Mouse (Mus musculus) heart, embryonic 15.5 days (tissue): ENCODE data around the gene Stat5a. TPM values are rescaled to one million over a fixed set of nuclear protein-coding genes. Genes with fewer than 3 reads are reported as not detected.

ENCODE experiments used
- ATAC-seq: fragments of 200-750 bp; cut with Nextera tagmentation; replicated peaks from 2 replicates; pipeline ENCODE4 v1.8.0; 2017; ENCODE audit warnings: low read depth, moderate TSS enrichment; ENCODE audit not compliant: insufficient number of reproducible peaks, insufficient read depth, low FRiP score
- H3K27ac ChIP-seq: fragments of 300-500 bp; sonication (generic); 2 replicates; pipeline ENCODE4 v1.5.1; 2015; ENCODE audit warnings: mild to moderate bottlenecking, inconsistent platforms
- H3K27me3 ChIP-seq: fragments of 300-500 bp; sonication (generic); 2 replicates; pipeline ENCODE4 v1.6.1; 2015; ENCODE audit warnings: inconsistent platforms
- H3K36me3 ChIP-seq: fragments of 300-500 bp; sonication (generic); 2 replicates; pipeline ENCODE4 v1.6.1; 2015; ENCODE audit warnings: mild to moderate bottlenecking, inconsistent platforms
- H3K4me1 ChIP-seq: fragments of 300-500 bp; sonication (generic); replicated peaks from 2 replicates; pipeline ENCODE4 v1.6.1; 2015; ENCODE audit warnings: inconsistent platforms
- H3K4me2 ChIP-seq: fragments of 300-500 bp; sonication (generic); 2 replicates; pipeline ENCODE4 v1.6.1; 2015; ENCODE audit warnings: inconsistent platforms, mild to moderate bottlenecking, moderate library complexity
- H3K4me3 ChIP-seq: fragments of 300-500 bp; sonication (generic); 2 replicates; pipeline ENCODE4 v1.5.1; 2015; ENCODE audit warnings: mild to moderate bottlenecking, inconsistent platforms
- H3K9ac ChIP-seq: fragments of 300-500 bp; sonication (generic); 2 replicates; pipeline ENCODE4 v1.6.1; 2015; ENCODE audit warnings: mild to moderate bottlenecking, inconsistent platforms
- H3K9me3 ChIP-seq: fragments of 300-500 bp; sonication (generic); replicated peaks from 2 replicates; pipeline ENCODE4 v1.6.1; 2016; ENCODE audit warnings: inconsistent platforms
- WGBS: fragments of 180-500 bp; shearing (Covaris S2); methylation state at CpG from one replicate; pipeline ENCODE4 v1.1.7; 2015; ENCODE audit warnings: mixed read lengths; 5-methylcytosine and 5-hydroxymethylcytosine counted together
- polyA plus RNA-seq: library from polyadenylated mRNA; unstranded; fragments of >200 nt; fragmentation: Nextera tagmentation; extraction: Ambion mirVana; gene quantifications from 2 replicates; pipeline ENCODE4 v1.2.1, GENCODE M21; 2015

The Stat5a gene
- polyA plus RNA-seq, 1 experiment from 2014 or later, result 6.1 TPM

DNA sequence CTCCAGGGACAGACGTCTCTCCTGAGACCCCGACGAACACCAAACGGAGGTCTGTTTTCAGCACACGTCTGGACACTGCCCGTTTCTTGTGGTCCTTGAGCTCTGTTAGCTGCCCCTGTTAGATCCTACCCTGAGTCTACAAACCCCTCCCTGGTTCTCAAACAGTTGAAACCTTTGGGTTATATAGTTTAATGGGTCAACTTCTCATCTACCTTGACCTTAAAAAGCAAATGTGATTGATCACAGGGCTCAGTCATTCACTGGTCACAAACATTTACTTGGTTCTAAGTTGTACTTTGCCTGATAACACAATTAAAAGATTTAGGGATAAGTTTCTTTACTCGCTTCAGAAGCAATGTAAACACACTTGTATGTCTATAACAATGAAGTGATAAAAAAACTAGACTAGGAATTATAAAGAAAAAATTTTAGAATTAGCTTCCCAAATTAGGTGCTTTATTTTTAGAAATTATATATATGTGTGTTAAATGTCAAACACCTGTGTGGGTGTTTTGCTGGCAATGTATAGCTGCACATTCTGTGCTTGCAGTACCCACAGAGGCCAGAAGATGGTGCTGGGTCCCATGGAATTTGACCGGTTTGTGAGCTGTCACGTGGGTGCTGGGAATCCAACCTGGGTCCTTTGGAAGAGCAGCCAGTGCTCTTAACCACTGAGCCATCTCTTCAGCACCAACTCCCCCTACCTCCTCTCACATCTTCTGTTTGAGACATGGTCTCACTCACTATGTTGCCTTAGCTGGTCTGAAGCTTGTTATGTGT is 22.0 kb upstream of the Stat5a start:
- H3K4me1 ChIP-seq, result peaks cover 18% of the 10 kb centered on the region
- no peak for ATAC-seq
- H3K4me2 ChIP-seq, result no peak overlapping the region
- H3K36me3 ChIP-seq, result no peaks in the 10 kb centered on the region
- no peak overlapping the region for H3K27ac ChIP-seq
- H3K9ac ChIP-seq, result no peak overlapping the region
- H3K27me3 ChIP-seq, result no peaks in the 10 kb centered on the region
- WGBS, result 81% methylated on average over 9 of the region's 9 CpGs
- H3K9me3 ChIP-seq, result 0 out of 2 replicates have a peak, but pooled peaks cover 3% of the 10 kb centered on the region
- no peak overlapping the region for H3K4me3 ChIP-seq

GRCm38 (mm10) chr11:100838894-100839293 is 20.3 kb upstream of the Stat5a start:
- ATAC-seq, result no peak
- H3K36me3 ChIP-seq, result no peaks in the 10 kb centered on the region
- 87% methylated on average over 9 of the region's 9 CpGs for WGBS

DNA sequence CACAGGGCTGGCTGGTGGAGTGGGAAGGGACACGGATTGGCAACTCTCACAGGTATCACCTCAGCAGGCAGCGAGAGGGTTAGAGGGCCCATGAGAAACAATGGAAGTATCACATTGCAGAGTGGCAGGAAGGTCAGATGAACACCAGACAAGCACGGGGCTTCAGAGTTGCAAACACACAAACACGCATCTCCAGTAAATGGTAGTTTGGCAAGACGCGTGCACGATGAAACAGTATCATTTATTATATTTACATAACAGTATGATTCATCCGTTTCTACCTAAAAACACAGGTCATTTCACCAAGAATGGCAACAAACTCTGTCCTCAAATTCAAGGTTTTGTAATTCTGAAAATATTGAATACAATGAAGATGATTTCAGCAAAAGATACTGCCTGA is 19.6 kb upstream of the Stat5a start:
- ATAC-seq, result no peak
- H3K27ac ChIP-seq, result no peak overlapping the region
- no peaks in the 10 kb centered on the region for H3K27me3 ChIP-seq
- no peak overlapping the region for H3K4me2 ChIP-seq
- WGBS, result 57% methylated on average over 8 of the region's 8 CpGs
- H3K36me3 ChIP-seq, result no peaks in the 10 kb centered on the region
- no peak overlapping the region for H3K4me3 ChIP-seq
- no peak overlapping the region for H3K9ac ChIP-seq
- peaks cover 16% of the 10 kb centered on the region for H3K4me1 ChIP-seq
- H3K9me3 ChIP-seq, result 0 out of 2 replicates have a peak, but pooled peaks cover 3% of the 10 kb centered on the region

More at GRCm38 (mm10) chr11:100838894-100839293, 20.3 kb upstream of the Stat5a start:
- 0 out of 2 replicates have a peak, but pooled peaks cover 3% of the 10 kb centered on the region for H3K9me3 ChIP-seq
- H3K4me1 ChIP-seq, result peaks cover 13% of the 10 kb centered on the region
- H3K27ac ChIP-seq, result no peak overlapping the region
- H3K4me2 ChIP-seq, result no peak overlapping the region
- H3K27me3 ChIP-seq, result no peaks in the 10 kb centered on the region
- no peak overlapping the region for H3K4me3 ChIP-seq
- H3K9ac ChIP-seq, result no peak overlapping the region

DNA sequence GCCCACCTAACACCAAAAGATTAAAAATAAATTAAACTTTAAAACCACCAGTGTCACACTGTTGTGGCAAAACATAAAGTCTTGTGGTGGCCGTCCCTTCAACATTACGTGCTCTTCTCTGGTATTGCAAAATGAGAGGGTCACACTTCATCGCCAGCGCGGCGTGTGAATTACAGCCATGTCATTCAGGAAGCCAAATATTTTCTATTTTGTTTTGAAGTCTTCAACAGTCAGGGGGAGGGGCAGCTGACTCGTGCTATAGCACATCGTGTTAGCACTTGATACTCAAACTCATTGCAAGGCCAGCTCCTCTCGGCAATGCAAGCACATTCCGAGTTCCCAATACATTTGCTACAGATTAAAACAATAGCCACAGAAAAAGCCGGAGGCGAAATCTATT is 18.3 kb upstream of the Stat5a start:
- no peaks in the 10 kb centered on the region for H3K36me3 ChIP-seq
- 0 out of 2 replicates have a peak overlapping the region, but pooled peaks have one; percentile 18 for H3K27ac ChIP-seq
- no peak for ATAC-seq
- 51% methylated on average over 12 of the region's 12 CpGs for WGBS
- no peak overlapping the region for H3K4me3 ChIP-seq
- peaks cover 16% of the 10 kb centered on the region for H3K4me1 ChIP-seq
- peak overlapping the region; percentile 1; the same call in 1 of the 2 replicates for H3K4me2 ChIP-seq
- no peak overlapping the region for H3K9ac ChIP-seq
- 0 out of 2 replicates have a peak, but pooled peaks cover 3% of the 10 kb centered on the region for H3K9me3 ChIP-seq
- H3K27me3 ChIP-seq, result no peaks in the 10 kb centered on the region

GRCm38 (mm10) chr11:100842025-100842424 is 17.1 kb upstream of the Stat5a start:
- 88% methylated on average over 7 of the region's 7 CpGs for WGBS
- 0 out of 2 replicates have a peak, but pooled peaks cover 3% of the 10 kb centered on the region for H3K9me3 ChIP-seq
- H3K27me3 ChIP-seq, result no peaks in the 10 kb centered on the region

GRCm38 (mm10) chr11:100843070-100843669 is 16.0 kb upstream of the Stat5a start:
- Histone ChIP-seq H3K9me3 (no peaks in the 10 kb centered on the region), H3K4me3 (no peak overlapping the region), H3K4me2 (no peak overlapping the region), H3K36me3 (no peaks in the 10 kb centered on the region), H3K4me1 (peaks cover 19% of the 10 kb centered on the region), H3K27ac (no peak overlapping the region), H3K27me3 (no peaks in the 10 kb centered on the region), H3K9ac (no peak overlapping the region)
- WGBS, result 89% methylated on average over 8 of the region's 8 CpGs
- ATAC-seq, result no peak

More at GRCm38 (mm10) chr11:100842025-100842424, 17.1 kb upstream of the Stat5a start:
- Histone ChIP-seq H3K27ac (no peak overlapping the region), H3K36me3 (no peaks in the 10 kb centered on the region), H3K4me3 (no peak overlapping the region), H3K4me2 (no peak overlapping the region), H3K9ac (no peak overlapping the region), H3K4me1 (peaks cover 16% of the 10 kb centered on the region)
- no peak for ATAC-seq

DNA sequence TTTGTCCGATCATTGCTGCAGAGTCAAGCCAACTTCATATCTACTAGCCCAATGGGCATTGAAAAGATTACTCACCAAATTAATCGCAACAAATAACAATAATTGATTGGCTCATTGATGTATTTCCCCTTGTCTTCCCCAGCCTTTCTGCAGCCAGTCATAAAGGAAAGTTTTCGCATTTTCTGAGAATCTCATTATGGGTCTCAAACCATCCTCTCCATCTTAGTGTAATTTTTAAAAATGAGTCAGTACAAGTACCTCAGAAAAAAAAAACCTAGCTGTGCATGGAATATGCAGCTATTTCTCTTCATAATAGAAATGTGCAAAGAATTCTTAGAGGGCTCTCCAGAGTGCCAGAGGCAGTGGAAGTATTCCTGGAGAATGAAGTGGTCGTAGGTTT is 15.0 kb upstream of the Stat5a start:
- peaks cover 27% of the 10 kb centered on the region for H3K4me1 ChIP-seq
- no peak overlapping the region for H3K4me2 ChIP-seq
- H3K4me3 ChIP-seq, result no peak overlapping the region
- no peak for ATAC-seq
- no peak overlapping the region for H3K9ac ChIP-seq
- H3K36me3 ChIP-seq, result no peaks in the 10 kb centered on the region
- H3K27me3 ChIP-seq, result no peaks in the 10 kb centered on the region
- H3K9me3 ChIP-seq, result no peaks in the 10 kb centered on the region
- WGBS, result 84% methylated on average over 4 of the region's 4 CpGs
- H3K27ac ChIP-seq, result no peak overlapping the region

DNA sequence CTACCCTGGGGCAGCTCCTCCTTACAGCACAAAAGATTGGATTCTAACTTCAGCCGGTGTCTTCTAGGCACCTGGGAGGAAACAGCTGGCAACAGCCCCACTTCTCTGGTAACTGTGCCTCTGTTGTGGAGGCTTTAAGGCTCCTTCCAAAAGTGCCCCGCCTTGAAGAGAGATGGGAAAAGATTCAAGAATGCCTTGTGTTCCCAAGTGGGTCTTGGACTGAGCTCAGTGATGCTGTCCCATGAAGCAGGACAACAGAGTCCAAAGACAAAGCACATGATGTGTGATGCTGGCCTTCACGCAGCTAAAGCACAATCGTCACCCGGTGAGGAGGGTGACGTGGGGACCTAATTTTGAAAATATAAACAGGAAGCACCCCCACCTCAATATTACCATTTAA is 13.4 kb upstream of the Stat5a start:
- WGBS, result 81% methylated on average over 6 of the region's 6 CpGs
- H3K9me3 ChIP-seq, result no peaks in the 10 kb centered on the region
- H3K4me3 ChIP-seq, result no peak overlapping the region
- H3K9ac ChIP-seq, result no peak overlapping the region
- H3K4me2 ChIP-seq, result no peak overlapping the region
- no peak for ATAC-seq
- no peak overlapping the region for H3K27ac ChIP-seq
- H3K36me3 ChIP-seq, result no peaks in the 10 kb centered on the region
- H3K4me1 ChIP-seq, result peaks cover 23% of the 10 kb centered on the region
- no peaks in the 10 kb centered on the region for H3K27me3 ChIP-seq

DNA sequence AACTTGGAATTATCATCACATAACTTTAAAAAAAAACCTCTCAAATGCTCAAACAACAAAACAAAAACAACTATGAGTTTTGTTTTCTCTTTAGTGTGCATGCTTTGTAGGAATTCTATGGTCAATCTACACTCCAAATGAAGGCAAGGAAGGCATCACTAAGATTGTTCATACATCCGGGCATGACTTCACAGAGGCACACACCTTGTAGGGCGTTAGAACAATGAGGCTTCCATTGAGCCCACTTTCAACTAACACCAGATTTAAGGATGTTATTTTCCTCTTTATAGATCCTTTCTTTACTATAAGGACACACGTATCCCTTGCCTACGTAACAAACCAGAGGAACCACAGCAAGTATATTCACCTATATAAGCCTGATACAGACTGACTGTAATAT is 11.6 kb upstream of the Stat5a start:
- Histone ChIP-seq H3K9me3 (no peaks in the 10 kb centered on the region), H3K27ac (no peak overlapping the region), H3K27me3 (no peaks in the 10 kb centered on the region), H3K4me2 (peak overlapping the region; percentile 83; the same call in 1 of the 2 replicates), H3K4me3 (no peak overlapping the region), H3K9ac (no peak overlapping the region), H3K36me3 (no peaks in the 10 kb centered on the region), H3K4me1 (peaks cover 26% of the 10 kb centered on the region)
- no peak for ATAC-seq
- 90% methylated on average over 4 of the region's 4 CpGs for WGBS

GRCm38 (mm10) chr11:100848080-100848479 is 11.1 kb upstream of the Stat5a start:
- no peak overlapping the region for H3K9ac ChIP-seq
- H3K36me3 ChIP-seq, result no peaks in the 10 kb centered on the region
- peak overlapping the region; percentile 83; the same call in 1 of the 2 replicates for H3K4me2 ChIP-seq
- H3K9me3 ChIP-seq, result no peaks in the 10 kb centered on the region
- peak overlapping the region; percentile 68; the same call in 1 of the 2 replicates for H3K4me3 ChIP-seq
- 61% methylated on average over 4 of the region's 4 CpGs for WGBS
- H3K27me3 ChIP-seq, result no peaks in the 10 kb centered on the region
- no peak overlapping the region for H3K27ac ChIP-seq
- peaks cover 26% of the 10 kb centered on the region for H3K4me1 ChIP-seq
- no peak for ATAC-seq

DNA sequence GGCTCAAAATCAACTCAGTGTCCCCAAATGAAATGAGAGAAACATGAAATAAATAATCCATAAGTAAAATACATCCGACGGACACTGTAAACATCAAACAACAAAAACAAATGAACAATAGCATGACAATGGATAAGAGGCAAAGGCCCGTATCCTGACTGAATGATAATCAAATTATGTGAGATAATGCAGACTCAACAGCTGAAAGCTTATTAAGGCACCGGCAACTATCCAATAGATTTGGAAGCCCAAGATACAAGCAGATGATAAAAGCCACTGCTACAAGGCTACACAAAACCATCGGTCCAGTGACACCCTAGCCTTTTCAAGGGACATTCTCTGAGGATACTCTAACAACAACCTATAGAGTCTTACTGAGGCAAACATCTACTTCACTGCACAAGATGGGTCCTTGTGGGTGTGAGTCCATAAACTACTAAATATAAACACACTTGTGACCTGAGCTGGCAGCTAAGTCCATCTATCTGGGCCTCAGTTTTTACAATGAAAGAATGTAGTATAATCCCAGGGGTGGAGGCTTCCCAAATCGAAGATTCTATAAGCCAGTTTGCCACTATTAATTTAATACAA is 10.3 kb upstream of the Stat5a start:
- 50% methylated on average over 6 of the region's 6 CpGs for WGBS
- H3K27me3 ChIP-seq, result no peaks in the 10 kb centered on the region
- ATAC-seq, result no peak
- H3K9me3 ChIP-seq, result no peaks in the 10 kb centered on the region
- peak overlapping the region; percentile 82 for H3K9ac ChIP-seq
- H3K4me2 ChIP-seq, result peak overlapping the region; percentile 83
- 0 out of 2 replicates have a peak overlapping the region, but pooled peaks have one; percentile 85 for H3K27ac ChIP-seq
- no peaks in the 10 kb centered on the region for H3K36me3 ChIP-seq
- peak overlapping the region; percentile 68 for H3K4me3 ChIP-seq
- H3K4me1 ChIP-seq, result peaks cover 26% of the 10 kb centered on the region
